Mouse (Mus musculus) liver (tissue): ENCODE measurements around the gene Dap3.
"Not testable (repeated sequence)": the region's sequence is repeated elsewhere in the genome, so short reads cannot be mapped to it uniquely, and the experiment has no call there.

Experiments
- DNase-seq: peaks from one replicate; pipeline ENCODE4 v3.0.0-alpha.2; 2020; ENCODE audit warnings: mixed read lengths

The Dap3 gene

GRCm38 (mm10) chr3:88912585-88912984 lies 38.4 kb downstream of the Dap3 start:
- DNase-seq = no peak

GRCm38 (mm10) chr3:88906393-88907159 lies 44.4 kb downstream of the Dap3 start:
- DNase-seq = no peak

GRCm38 (mm10) chr3:88905741-88906140 lies 45.2 kb downstream of the Dap3 start:
- no peak for DNase-seq

- DNase-seq = no peak
These were observed 45.8 kb downstream of the Dap3 start for GRCm38 (mm10) chr3:88905209-88905608.

- DNase-seq = no peak
These were observed 46.2 kb downstream of the Dap3 start for GRCm38 (mm10) chr3:88904803-88905202.

- DNase-seq = not testable (repeated sequence)
These were observed 58.0 kb downstream of the Dap3 start for GRCm38 (mm10) chr3:88893011-88893410.

- DNase-seq = not testable (repeated sequence)
These were observed 68.4 kb downstream of the Dap3 start for GRCm38 (mm10) chr3:88882536-88882935.
